Mouse (Mus musculus): Measurements from ENCODE around the gene Nup153. TPM values are rescaled to one million over a fixed set of nuclear protein-coding genes. Genes with fewer than 3 reads are reported as not detected.

Nup153 gene
- total RNA-seq (2023): 100 to 1,000 TPM; 378 to 410 TPM

DNA sequence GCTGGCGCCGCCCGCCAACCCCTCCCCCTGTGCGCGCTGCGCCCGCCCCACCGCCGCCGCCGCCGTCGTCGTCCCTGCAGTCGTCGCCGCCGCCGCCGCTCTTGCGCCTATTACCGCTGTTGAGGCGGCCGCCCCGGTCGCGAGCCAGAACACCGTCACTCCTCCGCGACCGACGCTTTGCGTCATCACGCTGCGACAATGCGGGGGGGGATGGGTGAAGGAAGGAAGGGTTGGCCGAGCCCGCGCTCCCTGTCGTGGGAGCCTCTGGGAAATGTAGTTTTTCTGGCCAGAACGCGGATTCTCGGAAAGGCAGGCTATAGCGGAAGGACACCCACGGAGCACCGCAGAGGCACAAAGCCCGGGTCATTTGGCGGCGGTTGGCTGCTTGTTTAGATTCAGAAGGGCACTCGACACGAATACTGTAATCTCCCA, at the start of gene Nup153:
Gene Nup153, minus strand, starts transcription at position 104 of the 432 bp plus-strand sequence.

GRCm38 (mm10) chr13:46669048-46669619, 58.6 kb downstream of the Nup153 start, which contains the start of gene Fam8a1:
TSS of gene Fam8a1 (plus strand) at chr13:46669522.

Other genes with a start within 250 kb of the Nup153 start
- 1 to 10 TPM; 4.5 to 5.1 TPM for gene Cap2, start 226.1 kb downstream of the Nup153 start, total RNA-seq (2023)
- gene Fam8a1, start 58.4 kb downstream of the Nup153 start, total RNA-seq (2023): 10 to 100 TPM; 25.7 to 28.6 TPM
- 1 to 10 TPM; 3.2 to 5.5 TPM for gene Kif13a, start 201.9 kb upstream of the Nup153 start, total RNA-seq (2023)

Measured in T-cell, adult 66 days (primary cell).